Mouse (Mus musculus) WW6 (cell line): ENCODE data around the gene Sorbs2.
A peak's percentile ranks its signal among the peaks of the same experiment; 100 is the strongest.

Experiments
- DNase-seq: peaks from one replicate; pipeline ENCODE4 v3.0.0-alpha.2; 2013; ENCODE audit warnings: low read depth, low spot score

Sorbs2 gene

DNA sequence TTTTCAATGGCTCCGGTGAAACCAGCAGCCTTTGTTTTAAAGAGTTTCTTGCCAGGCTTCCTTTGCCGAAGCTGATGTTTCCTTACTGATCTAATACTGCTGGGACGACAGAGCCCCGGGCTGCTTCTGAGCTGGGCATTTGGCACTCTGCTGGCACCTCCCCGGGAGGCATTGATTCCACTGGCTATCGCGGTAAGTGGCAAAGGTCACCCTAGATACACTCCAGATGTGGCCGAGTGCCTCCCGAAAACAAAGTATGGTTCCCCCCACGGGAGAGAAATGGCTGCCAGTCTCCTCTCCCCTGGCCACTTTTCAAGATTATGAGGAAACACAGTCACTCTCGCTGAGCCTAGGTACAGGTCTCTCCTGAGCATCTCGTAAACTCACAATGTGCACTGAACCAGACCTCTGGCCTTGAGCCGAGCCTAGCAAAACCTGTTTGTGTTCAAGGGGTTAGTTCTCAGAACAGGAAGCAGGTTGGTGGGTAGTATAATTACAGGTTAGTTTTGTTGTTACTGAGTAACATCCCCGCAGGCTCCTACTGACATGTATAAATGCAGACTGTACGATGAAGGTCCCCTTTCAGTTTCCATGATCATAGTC lies 114.1 kb downstream of the Sorbs2 start:
- no peak for DNase-seq

DNA sequence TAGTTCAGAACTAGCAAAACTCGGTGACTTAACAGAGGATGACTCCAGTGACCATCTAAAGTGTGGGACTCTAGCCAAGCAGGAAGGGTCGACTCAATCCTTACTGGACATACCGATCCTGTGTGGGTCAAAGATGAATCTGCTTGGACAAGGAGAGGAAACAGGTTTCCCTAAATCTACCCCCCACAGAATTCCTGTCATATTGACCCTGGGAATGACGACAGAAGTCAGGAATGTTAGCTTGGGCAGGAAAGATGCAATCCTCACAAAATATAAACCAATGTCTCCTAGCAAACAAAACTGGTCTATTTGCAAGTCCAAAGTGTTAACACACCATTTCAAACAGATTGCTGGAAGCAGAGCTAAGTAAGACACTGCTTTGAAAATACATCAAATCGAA lies 118.8 kb downstream of the Sorbs2 start:
- DNase-seq = no peak

DNA sequence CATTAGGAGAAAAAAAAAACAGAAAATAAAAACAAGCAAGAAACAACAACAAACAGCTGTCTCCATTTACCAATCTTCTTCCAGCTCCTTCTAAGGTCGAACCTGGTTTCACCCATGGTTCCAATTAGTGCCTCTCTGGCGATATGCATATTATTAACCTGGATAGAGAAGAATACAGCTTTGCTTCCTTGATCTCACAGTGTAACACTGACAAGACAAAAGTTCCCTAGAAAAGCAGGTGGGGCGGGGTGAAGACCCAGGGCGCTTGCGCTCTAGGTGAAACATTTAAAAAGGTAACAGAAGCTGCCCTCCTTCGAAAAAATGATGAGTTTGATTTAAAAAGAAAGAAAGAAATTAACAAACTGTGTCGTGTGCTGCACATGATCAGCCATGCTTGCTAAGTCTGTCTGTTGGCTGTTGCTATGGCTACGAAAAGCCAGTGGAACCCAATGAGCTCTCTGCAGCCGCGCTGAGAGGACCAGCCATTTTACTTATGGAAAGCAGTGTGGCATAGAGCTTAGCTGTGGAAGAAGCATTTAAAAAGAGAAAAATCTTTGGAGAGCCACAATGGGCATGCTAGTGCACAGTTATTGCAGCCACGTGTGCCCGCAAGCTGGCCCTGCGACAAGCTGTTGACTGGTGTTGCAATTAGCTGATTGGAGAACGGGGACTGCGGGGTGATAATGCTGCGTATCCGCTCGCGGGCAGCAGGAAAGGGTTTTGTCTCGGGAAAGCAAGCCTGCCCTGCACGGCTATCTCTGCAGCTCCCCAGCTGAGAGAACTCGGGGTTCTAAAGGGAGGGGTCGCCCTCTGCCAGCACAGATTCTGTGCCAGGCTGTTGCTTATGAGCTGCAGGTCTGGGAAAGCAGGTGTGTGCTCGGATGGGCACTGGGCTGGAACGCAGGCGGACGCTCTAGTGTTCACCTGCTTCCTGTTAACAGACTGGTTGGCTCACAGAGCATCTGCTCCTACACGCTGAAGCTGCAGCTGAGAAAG lies 120.0 kb downstream of the Sorbs2 start:
- peak; percentile 63 for DNase-seq

DNA sequence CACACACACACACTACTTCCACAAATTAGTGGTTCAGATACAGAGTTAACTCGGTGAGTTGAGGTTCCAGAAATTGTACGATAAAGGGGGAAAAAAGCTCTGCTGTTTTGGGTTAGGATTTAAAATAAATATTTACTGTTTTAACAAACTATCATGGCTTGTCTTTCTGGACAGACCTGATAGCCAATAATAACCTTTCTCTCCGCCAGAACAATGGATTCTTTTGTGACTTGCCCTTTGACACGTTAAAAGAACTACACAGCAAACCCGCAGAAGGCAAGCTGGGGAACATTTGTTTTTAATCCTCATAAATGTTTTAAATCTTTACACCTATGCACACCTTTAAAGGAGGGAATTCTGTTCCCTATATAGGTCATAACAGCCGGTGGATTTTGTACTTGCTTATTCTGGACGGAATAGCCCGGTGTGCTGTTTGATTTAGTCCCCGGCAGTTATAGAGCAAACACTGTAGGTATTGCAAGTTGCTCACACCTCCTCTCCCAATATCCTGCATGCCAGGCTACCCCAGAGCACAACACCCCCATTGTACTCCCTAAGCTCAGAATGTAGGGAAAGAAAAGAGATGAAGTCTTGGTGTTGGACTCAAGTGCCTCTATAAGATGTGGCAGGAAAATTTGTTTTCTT lies 121.0 kb downstream of the Sorbs2 start:
- no peak for DNase-seq

DNA sequence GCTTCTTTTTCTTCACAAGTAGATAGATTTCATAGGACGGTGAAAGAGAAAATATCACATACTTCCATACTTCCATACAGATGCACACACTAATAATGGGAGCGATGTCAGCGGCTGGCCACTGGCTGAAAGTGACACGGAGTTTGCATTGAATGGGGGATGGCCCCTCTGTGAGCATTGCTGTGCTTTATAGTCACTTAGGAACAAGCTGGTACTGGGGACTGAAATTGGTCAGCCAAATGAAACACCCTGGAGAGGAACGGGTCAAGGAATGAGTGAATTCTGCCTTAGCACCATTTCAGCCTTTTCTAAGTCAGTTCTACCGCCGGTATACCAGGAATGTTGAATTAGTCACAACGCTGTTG lies 121.5 kb downstream of the Sorbs2 start:
- DNase-seq = no peak

DNA sequence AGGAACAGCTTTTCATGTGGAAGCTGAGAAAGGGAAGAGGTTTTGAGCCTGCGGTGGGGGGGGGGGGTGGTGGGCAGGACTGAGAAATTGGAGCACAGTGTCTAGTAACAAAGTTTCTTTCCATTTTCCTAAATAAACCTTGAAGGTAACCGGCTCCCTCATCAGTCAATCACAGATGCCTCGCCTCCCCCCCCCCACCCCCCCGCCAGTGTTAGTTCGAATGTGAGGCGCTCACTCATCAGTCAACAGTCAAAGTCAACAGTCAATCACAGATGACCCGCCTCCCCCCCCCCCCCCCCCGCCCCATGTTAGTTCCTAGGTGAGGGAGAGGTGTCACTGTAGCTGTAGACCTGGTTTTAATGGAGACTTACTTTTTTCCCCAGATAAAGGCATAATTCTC lies 123.4 kb downstream of the Sorbs2 start:
- no peak for DNase-seq

DNA sequence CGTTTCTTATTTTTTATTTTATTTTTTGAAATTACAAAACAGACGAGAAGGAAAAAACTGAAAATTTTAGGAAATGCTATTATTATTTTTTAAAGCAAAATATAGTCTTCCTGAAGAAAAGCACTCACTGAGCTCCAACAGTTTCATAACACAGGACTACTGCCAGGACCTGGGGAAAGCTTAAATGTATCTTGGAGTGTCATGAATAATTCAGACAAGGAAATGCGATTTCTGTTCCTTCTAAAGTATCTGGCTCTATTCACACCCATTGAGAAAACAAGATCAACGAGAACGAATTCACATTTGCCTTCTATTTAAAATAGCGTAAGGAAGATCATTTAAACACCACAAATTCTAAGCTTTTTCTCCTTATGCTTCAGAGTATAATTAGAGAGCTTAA lies 127.6 kb downstream of the Sorbs2 start:
- DNase-seq = no peak

DNA sequence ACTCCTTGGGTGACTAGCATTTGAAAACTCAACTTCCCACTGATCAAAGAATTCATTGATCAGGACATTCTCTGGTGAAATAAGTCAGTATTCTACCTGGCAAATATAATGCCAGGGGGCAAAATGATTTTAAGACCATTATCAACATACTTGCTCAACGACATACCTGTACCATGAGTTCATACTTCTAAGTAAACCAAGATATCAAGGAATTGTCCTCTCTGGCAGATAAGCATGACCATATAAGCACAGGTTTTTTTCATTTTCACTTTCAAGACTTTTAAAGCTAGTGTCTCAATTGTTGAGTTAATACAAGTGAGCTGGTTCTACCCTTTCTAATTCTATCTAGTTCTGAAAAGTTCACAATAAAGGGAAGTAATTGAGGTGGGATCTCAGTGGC lies 130.2 kb downstream of the Sorbs2 start:
- DNase-seq = no peak

DNA sequence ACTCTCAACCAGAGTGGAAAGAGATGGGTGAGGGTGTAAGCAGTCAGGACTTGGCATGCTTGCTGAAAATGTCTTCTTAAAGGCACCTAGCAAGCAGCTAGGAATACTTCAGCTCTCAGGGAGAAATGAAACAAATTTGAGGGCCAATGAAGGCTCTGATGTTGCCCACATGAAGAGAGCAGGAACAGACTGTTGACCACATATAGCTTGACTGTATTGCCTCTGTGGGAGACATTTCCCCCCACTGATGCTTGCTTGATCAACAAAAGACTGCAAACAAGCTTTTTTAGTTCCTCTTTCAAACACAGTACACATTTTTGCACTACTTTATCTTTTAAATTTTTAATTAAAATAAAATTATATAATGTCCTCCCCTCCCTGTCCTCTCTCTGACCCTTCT lies 131.9 kb downstream of the Sorbs2 start:
- DNase-seq = no peak

DNA sequence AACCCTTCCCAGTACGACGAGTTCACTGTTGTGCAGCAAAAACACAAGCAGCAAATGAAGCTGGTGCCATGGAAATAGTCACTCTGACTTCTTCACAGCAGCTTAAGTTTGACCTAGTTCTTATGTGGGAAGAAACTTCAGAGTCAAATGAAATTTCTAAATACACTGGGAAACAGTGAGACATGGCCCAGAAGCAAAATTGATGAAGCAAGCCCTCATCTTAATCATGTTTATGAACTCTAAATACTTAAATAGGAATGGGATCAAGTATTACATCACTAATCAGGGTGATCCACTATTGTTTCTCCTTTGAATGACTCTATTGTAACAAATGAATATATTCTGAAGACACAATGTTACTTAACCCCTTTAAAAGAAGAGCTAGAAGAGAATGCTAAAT lies 137.1 kb downstream of the Sorbs2 start:
- DNase-seq = no peak

DNA sequence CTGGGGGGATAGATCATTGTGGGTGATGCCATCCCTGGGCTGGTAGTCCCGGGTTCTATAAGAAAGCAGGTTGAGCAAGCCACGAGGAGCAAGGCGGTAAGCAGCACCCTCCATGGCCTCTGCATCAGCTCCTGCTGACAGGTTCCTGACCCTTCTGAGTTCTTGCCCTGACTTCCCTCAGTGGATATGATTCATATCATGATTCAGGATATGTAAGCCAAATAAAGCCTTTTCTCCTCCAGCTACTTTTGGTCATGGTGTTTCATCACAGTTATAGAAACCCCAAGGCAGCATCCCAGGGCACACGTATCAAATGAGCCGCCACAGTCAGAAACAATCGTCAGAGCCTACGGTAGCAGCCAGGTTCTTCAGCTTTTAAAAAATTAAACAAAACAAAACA lies 141.5 kb downstream of the Sorbs2 start:
- DNase-seq = no peak

DNA sequence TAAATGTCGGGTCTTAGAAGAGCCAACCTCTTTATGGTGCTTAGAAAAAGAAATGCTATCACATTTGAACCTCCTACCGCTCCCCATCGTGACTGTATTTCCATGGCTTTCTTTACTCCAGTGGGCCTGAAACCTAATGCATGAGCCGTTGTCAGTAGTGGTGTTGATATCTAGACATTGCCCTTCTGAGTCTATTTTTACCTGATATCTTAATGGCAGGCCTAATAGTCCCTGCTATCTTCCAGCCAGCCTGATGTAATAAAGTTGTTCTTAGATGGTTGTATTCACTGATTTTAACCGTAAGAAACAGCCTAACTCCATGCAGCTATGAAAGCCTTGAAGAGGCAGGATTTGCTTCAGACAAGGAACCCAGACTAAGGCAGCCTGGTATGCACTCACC lies 142.4 kb downstream of the Sorbs2 start:
- DNase-seq = no peak

DNA sequence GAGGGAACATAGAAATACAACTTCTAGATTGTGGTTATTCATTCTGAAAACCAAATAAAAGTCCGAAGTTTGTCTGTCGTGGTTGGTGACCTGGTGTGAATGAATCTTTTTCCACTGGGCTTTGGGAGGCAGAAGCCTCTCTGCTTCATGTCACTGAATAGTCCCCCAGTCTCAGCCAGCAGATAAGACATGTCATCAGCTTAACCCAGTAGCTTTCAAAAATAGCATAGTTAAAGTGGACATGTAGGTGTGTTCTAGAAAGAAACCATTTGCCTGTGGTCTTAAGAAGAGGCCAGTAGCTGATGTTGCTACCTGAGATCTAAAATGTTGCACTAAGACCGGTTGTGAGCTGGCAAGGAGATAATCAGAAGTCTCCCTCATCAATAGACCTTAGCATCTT lies 150.4 kb downstream of the Sorbs2 start:
- DNase-seq = no peak

DNA sequence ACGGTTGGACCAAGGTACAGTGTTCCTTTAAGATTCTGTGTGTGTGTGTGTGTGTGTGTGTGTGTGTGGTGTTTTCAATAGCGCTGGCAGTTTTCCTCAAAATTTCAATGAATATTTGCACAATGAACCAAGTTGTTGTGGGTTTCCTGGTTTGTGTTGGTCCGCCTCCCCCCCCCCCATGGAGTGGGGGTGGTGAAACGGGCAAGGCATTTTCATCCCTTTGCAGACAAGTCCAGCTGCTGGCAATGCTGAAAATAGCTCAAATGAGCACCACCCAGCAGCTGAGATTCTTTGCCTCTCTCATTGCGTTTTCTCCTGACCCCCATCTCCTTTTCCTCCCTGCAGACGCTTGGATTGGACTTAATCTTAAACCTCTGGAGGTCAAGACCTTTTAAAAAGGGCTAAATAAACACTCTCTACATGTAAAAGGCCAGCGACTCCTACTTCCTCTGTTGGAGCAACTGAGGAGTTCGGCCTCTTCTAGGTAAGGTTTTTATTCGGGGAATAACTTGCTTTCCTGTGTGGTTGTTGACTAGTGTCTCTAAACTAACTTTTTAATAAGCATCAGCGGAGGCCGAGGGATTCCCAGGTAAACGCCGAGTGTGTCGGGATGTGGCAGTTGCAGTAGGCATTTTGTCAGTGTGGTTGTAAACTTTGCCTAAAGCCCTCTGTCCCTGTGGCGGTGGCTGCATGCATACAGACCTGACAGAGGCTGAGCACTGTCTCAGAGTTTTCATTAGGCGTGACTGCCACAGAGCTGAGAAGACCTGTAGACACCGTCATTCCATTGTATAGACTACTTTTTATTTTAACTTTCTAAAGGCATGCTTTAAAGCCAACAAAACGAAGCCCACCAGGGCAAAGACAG lies 151.1 kb downstream of the Sorbs2 start:
- no peak for DNase-seq

DNA sequence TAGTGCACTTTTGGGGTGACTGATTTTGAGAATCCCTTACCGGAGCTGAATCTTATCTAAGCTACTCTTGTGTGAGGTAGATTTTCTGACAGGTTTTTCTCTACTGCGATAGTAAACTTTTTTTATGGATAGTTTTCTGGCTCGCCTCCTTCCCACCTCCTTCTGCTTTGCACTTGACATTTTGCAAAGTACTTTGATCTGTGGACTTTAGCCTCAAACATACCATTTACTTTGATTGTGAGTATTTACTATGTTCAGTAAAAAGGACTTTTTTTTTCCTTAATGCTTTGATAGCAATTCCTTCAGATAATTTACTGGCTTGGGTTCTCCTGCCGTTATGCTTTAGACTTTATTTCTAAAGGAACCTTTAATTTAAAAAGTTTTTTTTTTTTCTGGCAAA lies 151.9 kb downstream of the Sorbs2 start:
- DNase-seq = no peak

DNA sequence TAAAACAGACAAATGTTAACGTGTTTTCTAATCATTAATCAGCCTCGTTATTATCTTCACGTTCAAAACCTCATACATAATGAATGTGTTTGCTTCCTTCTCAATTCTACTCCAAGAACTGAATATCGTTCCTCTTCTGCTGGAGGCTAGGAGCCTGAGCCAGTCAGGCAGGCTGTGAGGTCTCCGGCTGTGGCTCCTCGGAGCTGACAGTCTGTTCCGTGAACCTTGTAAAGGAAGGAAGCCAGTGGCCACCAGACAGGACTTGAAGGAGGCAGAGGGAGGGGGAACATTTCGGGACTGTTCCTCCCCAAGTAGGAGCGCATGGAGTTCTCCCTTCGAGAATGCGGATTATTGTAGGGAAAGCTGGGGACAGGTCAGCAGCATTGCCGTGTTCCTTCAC lies 153.0 kb downstream of the Sorbs2 start:
- no peak for DNase-seq

DNA sequence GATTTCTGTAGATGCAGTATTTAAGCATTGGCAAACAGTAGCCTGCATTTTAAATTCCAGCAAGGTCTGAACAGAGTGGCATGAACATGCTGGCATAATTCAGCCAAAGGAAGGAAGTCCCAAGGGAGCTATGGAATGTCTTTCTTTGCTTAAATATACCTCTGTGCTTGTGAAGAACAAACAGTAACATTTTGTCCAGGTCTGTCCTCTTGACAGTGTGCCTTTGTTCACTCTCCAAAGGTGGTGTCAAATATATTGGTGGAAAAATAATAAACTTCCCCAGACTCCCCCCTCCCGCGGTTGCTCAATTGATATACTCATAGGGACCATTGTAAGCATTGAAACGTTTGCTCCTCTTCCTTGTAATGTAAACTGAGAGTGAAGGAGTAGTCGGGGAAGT lies 154.0 kb downstream of the Sorbs2 start:
- DNase-seq = no peak

DNA sequence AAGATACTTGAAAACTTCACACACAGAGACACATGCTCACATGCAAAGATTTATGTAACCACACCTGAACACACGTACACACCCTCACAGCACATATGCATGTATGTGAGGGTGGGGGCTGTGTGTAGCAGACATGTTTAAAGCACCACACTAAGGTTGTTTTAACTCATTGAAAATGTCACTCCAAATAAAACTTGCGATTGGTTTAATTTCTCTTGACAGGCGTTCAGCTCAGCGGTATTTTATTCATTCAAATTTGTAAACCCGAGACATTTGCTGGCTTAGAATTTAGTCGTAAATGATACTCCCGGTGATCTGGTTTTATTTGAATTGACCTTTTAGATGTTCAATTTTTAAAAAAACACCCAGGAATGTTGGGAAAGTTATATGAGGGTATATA lies 158.6 kb downstream of the Sorbs2 start:
- DNase-seq = no peak

DNA sequence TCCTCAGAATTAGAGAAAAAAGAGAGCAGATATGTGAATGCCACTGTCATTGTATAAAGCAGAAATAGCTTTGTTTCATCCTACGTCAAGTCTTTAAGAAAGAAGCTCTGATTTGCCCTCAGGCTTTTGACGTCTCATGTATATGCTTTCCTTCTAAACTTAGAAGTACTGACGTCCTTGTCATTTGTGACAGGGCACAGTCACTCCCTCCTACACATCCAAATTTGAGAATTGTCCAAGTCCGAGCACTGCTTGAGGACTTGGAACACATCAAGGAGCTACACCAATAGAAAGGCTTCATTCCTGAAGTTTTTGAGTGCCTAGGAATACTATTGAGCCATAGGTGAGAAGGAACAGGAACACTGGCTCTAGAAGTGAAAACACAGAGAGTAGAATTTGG lies 165.6 kb downstream of the Sorbs2 start:
- no peak for DNase-seq

DNA sequence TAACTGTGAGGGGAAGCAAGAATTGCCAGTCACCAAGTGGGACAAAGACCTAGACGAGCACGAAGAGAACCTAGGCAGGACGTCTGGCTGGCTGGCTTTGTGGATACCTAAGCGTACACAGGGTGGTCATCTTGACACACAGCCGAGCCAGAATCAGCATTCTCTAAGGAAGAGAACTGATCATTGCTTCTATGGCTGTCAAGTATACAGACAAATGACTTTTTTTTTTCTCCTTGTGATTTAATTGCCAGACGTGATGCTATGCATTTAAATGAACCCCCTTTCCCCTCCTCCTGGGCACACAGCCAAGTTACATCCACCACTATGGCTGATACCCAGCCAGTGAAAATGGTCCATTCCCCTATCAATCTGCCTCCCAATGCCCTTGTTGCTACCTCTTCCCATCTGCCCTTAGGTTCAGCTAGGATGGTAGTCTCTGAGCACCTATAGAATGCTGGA lies 168.3 kb downstream of the Sorbs2 start:
- DNase-seq = no peak

DNA sequence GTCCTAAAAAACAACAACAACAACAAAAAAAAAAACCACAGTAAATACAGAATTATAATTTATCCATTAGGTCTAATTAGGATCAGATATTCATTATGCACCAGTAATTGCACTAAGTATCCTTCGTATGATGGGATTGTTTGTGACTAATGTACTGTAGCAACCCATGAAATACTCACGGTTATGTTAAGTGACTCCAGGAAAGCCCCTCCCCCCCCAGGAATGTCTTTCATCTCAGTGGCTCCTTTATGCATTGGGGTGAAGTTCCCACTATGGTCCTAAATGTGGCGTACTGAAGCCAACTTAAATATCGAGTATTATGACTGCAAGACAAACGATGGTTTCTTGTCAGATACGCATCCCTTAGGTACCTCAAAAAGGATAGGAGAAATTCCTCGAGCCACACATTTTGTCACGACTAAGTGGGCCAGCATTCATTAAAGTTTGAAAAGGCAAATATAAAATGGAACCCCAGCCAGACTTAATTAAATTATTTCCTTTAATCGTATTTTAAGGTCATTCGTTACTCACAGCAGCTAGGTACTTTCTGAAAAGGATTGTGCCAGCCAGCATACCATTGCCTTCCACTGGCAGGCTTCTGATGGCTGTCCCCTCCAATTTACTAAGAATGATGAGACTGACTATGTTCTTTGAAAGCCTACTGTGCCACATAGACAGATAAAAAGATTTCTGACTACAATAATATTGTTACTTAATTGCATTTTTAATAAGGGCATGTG lies 169.7 kb downstream of the Sorbs2 start:
- no peak for DNase-seq
